Mouse (Mus musculus) hindbrain, embryonic 13.5 days (tissue): ENCODE data around the gene Fam163a. TPM values are rescaled to one million over a fixed set of nuclear protein-coding genes. Genes with fewer than 3 reads are reported as not detected.
A peak's percentile ranks its signal among the peaks of the same experiment; 100 is the strongest.

ENCODE experiments used
- ATAC-seq: fragments of 200-750 bp; cut with Nextera tagmentation; 2 replicates; pipeline ENCODE4 v1.8.0; 2017; ENCODE audit warnings: moderate TSS enrichment; ENCODE audit not compliant: low FRiP score
- H3K27ac ChIP-seq: fragments of 300-500 bp; sonication (generic); 2 replicates; pipeline ENCODE4 v1.5.1; 2015; ENCODE audit warnings: inconsistent platforms, mild to moderate bottlenecking, moderate library complexity
- H3K27me3 ChIP-seq: fragments of 300-500 bp; sonication (generic); 2 replicates; pipeline ENCODE4 v1.6.1; 2015; ENCODE audit warnings: mild to moderate bottlenecking, inconsistent platforms
- H3K36me3 ChIP-seq: fragments of 300-500 bp; sonication (generic); 2 replicates; pipeline ENCODE4 v1.6.1; 2015; ENCODE audit warnings: mild to moderate bottlenecking, inconsistent platforms
- H3K4me1 ChIP-seq: fragments of 300-500 bp; sonication (generic); replicated peaks from 2 replicates; pipeline ENCODE4 v1.6.1; 2015; ENCODE audit warnings: inconsistent platforms
- H3K4me2 ChIP-seq: fragments of 300-500 bp; sonication (generic); 2 replicates; pipeline ENCODE4 v1.6.1; 2015; ENCODE audit warnings: inconsistent platforms, mild to moderate bottlenecking, moderate library complexity
- H3K4me3 ChIP-seq: fragments of 300-500 bp; sonication (generic); 2 replicates; pipeline ENCODE4 v1.5.1; 2015; ENCODE audit warnings: mild to moderate bottlenecking, inconsistent platforms
- H3K9ac ChIP-seq: fragments of 300-500 bp; sonication (generic); 2 replicates; pipeline ENCODE4 v1.6.1; 2015; ENCODE audit warnings: mild to moderate bottlenecking, inconsistent platforms
- H3K9me3 ChIP-seq: fragments of 300-500 bp; sonication (generic); 2 replicates; pipeline ENCODE4 v1.6.1; 2016; ENCODE audit warnings: inconsistent platforms
- WGBS: fragments of 180-500 bp; shearing (Covaris S2); methylation state at CpG from one replicate; pipeline ENCODE4 v1.1.7; 2015; 5-methylcytosine and 5-hydroxymethylcytosine counted together
- polyA plus RNA-seq: library from polyadenylated mRNA; unstranded; fragments of >200 nt; fragmentation: Nextera tagmentation; extraction: Ambion mirVana; gene quantifications from 2 replicates; pipeline ENCODE4 v1.2.1, GENCODE M21; 2015

Fam163a gene
- polyA plus RNA-seq, 1 experiment from 2014 or later: 4.3 TPM

DNA sequence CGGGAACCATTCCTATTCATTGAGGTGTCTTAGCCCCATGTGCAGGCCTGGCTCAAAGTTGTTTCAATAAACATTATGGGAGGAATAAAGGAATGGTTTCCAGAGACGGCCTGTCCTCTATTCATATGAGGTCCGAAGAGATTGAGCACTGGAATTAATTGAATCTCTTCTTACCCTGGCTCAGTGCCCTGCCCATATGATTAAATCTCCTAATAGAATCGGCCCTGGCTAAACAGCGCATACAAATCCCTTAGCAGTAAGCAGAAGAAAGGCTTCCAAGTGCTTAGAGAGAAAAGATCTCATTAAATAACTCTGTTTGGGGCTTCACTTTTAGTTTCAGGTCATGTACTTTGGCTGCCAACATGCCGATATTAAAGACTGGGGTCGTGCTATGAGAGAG, 12.0 kb downstream of the Fam163a start:
- ATAC-seq: no peak
- H3K4me2 ChIP-seq: no peak overlapping the region
- peaks cover 17% of the 10 kb centered on the region for H3K4me1 ChIP-seq
- H3K36me3 ChIP-seq: no peaks in the 10 kb centered on the region
- H3K9me3 ChIP-seq: no peaks in the 10 kb centered on the region
- H3K27ac ChIP-seq: no peak overlapping the region
- H3K27me3 ChIP-seq: no peaks in the 10 kb centered on the region
- whole genome bisulfite sequencing: 29% methylated on average over 7 of the region's 7 CpGs
- no peak overlapping the region for H3K4me3 ChIP-seq
- H3K9ac ChIP-seq: no peak overlapping the region

DNA sequence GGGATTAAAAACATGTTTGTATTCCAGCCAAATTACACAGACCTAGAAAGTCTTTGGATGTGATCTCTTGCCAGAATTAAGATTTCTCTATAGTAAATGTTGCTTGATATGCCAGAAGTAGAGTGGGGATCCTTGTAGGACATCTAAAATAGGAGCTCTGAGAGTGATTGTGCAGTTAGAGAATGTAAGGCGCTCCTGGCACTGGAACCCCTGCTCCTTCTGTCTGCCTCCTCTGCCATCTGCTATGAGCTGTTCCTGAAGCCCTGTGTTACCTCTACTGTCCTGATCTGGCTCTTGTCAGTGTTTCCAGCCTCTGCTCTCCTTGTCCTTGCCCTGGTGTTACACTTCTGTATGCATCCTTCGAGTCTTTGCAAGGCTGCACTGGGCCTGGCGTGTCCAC, 18.2 kb downstream of the Fam163a start:
- no peaks in the 10 kb centered on the region for H3K36me3 ChIP-seq
- H3K4me3 ChIP-seq: no peak overlapping the region
- no peak overlapping the region for H3K27ac ChIP-seq
- no peak overlapping the region for H3K9ac ChIP-seq
- H3K27me3 ChIP-seq: no peaks in the 10 kb centered on the region
- H3K9me3 ChIP-seq: no peaks in the 10 kb centered on the region
- no peak for ATAC-seq
- H3K4me2 ChIP-seq: no peak overlapping the region
- H3K4me1 ChIP-seq: peaks cover 25% of the 10 kb centered on the region
- WGBS: 92% methylated on average over 3 of the region's 3 CpGs

GRCm38 (mm10) chr1:156184158-156184571, 20.7 kb downstream of the Fam163a start:
- WGBS: 21% methylated on average over 11 of the region's 11 CpGs
- H3K9ac ChIP-seq: 0 out of 2 replicates have a peak overlapping the region, but pooled peaks have one; percentile 5
- H3K4me3 ChIP-seq: no peak overlapping the region
- no peaks in the 10 kb centered on the region for H3K27me3 ChIP-seq
- no peaks in the 10 kb centered on the region for H3K9me3 ChIP-seq
- peak overlapping the region; percentile 60; the same call in 1 of the 2 replicates for H3K27ac ChIP-seq
- no peak overlapping the region for H3K4me2 ChIP-seq
- no peak for ATAC-seq
- peaks cover 42% of the 10 kb centered on the region for H3K4me1 ChIP-seq
- H3K36me3 ChIP-seq: no peaks in the 10 kb centered on the region

GRCm38 (mm10) chr1:156183176-156183958, 21.5 kb downstream of the Fam163a start:
- H3K9me3 ChIP-seq: no peaks in the 10 kb centered on the region
- H3K4me3 ChIP-seq: no peak overlapping the region
- H3K4me2 ChIP-seq: no peak overlapping the region
- 32% methylated on average over 6 of the region's 6 CpGs for WGBS
- H3K27ac ChIP-seq: peak overlapping the region; percentile 60
- H3K9ac ChIP-seq: no peak overlapping the region
- H3K36me3 ChIP-seq: no peaks in the 10 kb centered on the region
- ATAC-seq: no peak
- H3K4me1 ChIP-seq: peaks cover 42% of the 10 kb centered on the region
- H3K27me3 ChIP-seq: no peaks in the 10 kb centered on the region

GRCm38 (mm10) chr1:156179875-156180274, 25.0 kb downstream of the Fam163a start:
- Histone ChIP-seq H3K27me3 (no peaks in the 10 kb centered on the region), H3K4me3 (no peak overlapping the region), H3K27ac (peak overlapping the region; percentile 79), H3K36me3 (no peaks in the 10 kb centered on the region), H3K4me2 (no peak overlapping the region), H3K9ac (no peak overlapping the region; the same call in 1 of the 2 replicates), H3K4me1 (peaks cover 39% of the 10 kb centered on the region), H3K9me3 (no peaks in the 10 kb centered on the region)
- ATAC-seq: peak; percentile 81
- 17% methylated on average over 11 of the region's 11 CpGs for WGBS

DNA sequence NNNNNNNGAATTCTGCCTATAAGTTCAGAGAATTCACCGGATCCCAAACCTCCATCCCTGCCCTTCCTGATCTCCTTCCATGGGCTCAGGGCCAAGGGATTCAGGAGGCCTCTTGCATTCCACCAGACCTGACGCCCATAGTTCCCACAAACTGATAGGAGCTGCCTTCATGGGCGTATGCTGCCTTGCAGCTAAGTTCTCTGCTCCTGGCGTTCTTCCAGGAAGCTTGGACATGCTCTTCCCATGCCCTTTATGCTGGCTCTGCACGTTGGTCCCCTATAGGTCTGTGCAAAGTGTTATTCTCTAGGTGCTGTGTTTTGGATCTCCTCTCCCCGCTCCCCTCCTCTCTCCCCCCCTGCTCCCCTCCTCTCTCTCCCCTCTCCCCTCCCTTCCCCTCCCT, 36.1 kb downstream of the Fam163a start:
- no peak for ATAC-seq
- no peaks in the 10 kb centered on the region for H3K27me3 ChIP-seq
- no peak overlapping the region for H3K4me2 ChIP-seq
- 50% methylated on average over 6 of the region's 6 CpGs for WGBS
- no peaks in the 10 kb centered on the region for H3K9me3 ChIP-seq
- H3K27ac ChIP-seq: no peak overlapping the region
- 0 out of 2 replicates have a peak, but pooled peaks cover 3% of the 10 kb centered on the region for H3K4me1 ChIP-seq
- no peaks in the 10 kb centered on the region for H3K36me3 ChIP-seq
- no peak overlapping the region for H3K9ac ChIP-seq
- no peak overlapping the region for H3K4me3 ChIP-seq

DNA sequence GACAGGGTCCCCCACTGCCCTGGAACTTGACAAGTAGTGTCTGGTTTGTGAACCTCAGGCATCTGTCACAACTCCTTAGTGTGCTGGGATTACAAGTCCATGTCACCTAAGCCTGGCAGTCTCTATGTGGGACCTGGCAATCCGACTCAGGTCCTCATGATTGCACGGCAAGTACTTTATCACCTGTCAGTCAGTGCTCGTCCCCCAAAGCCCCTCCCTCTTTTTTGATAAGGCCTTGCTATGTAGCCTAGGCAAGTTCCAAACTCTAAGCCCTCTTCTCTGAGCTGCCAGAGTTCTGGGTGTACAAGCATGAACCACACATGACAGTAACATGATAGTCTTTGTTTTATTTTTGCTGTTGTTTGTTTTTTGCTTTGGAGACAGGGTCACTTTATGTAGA, 88.1 kb downstream of the Fam163a start:
- no peak for ATAC-seq
- Histone ChIP-seq H3K4me2 (no peak overlapping the region), H3K4me1 (peaks cover 11% of the 10 kb centered on the region), H3K27ac (no peak overlapping the region), H3K4me3 (no peak overlapping the region), H3K9me3 (no peaks in the 10 kb centered on the region), H3K36me3 (no peaks in the 10 kb centered on the region), H3K27me3 (no peaks in the 10 kb centered on the region), H3K9ac (no peak overlapping the region)
- 76% methylated on average over 3 of the region's 3 CpGs for WGBS

GRCm38 (mm10) chr1:156113884-156114499, 90.8 kb downstream of the Fam163a start:
- Histone ChIP-seq H3K27ac (no peak overlapping the region), H3K9me3 (no peaks in the 10 kb centered on the region), H3K4me3 (no peak overlapping the region), H3K27me3 (no peaks in the 10 kb centered on the region), H3K4me1 (peaks cover 17% of the 10 kb centered on the region), H3K4me2 (no peak overlapping the region), H3K36me3 (no peaks in the 10 kb centered on the region), H3K9ac (no peak overlapping the region)
- no peak for ATAC-seq
- 87% methylated on average over 8 of the region's 8 CpGs for WGBS

GRCm38 (mm10) chr1:156112142-156112541, 92.7 kb downstream of the Fam163a start:
- WGBS: 60% methylated on average over 7 of the region's 7 CpGs
- Histone ChIP-seq H3K36me3 (no peaks in the 10 kb centered on the region), H3K27me3 (no peaks in the 10 kb centered on the region), H3K4me2 (no peak overlapping the region), H3K4me1 (peaks cover 21% of the 10 kb centered on the region), H3K27ac (no peak overlapping the region), H3K9ac (no peak overlapping the region), H3K9me3 (no peaks in the 10 kb centered on the region), H3K4me3 (no peak overlapping the region)
- ATAC-seq: no peak

- ATAC-seq: no peak
- Histone ChIP-seq H3K27ac (no peak overlapping the region), H3K9me3 (no peaks in the 10 kb centered on the region), H3K4me1 (peaks cover 21% of the 10 kb centered on the region), H3K4me3 (no peak overlapping the region), H3K36me3 (no peaks in the 10 kb centered on the region), H3K4me2 (peak overlapping the region; percentile 26; the same call in 1 of the 2 replicates), H3K9ac (no peak overlapping the region), H3K27me3 (no peaks in the 10 kb centered on the region)
- WGBS: 29% methylated on average over 12 of the region's 12 CpGs
These were observed 93.1 kb downstream of the Fam163a start for GRCm38 (mm10) chr1:156111728-156112127.

- no peaks in the 10 kb centered on the region for H3K36me3 ChIP-seq
- H3K4me3 ChIP-seq: no peak overlapping the region
- 76% methylated on average over 9 of the region's 9 CpGs for WGBS
- no peak for ATAC-seq
- no peaks in the 10 kb centered on the region for H3K9me3 ChIP-seq
- H3K4me2 ChIP-seq: no peak overlapping the region
- H3K4me1 ChIP-seq: peaks cover 21% of the 10 kb centered on the region
- no peak overlapping the region for H3K9ac ChIP-seq
- no peak overlapping the region for H3K27ac ChIP-seq
- H3K27me3 ChIP-seq: no peaks in the 10 kb centered on the region
These were observed 93.7 kb downstream of the Fam163a start for GRCm38 (mm10) chr1:156111090-156111489.

GRCm38 (mm10) chr1:156108400-156108799, 96.4 kb downstream of the Fam163a start:
- no peaks in the 10 kb centered on the region for H3K9me3 ChIP-seq
- H3K27ac ChIP-seq: no peak overlapping the region
- no peak overlapping the region for H3K4me3 ChIP-seq
- no peaks in the 10 kb centered on the region for H3K27me3 ChIP-seq
- 61% methylated on average over 10 of the region's 10 CpGs for WGBS
- no peak for ATAC-seq
- 0 out of 2 replicates have a peak, but pooled peaks cover 2% of the 10 kb centered on the region for H3K36me3 ChIP-seq
- peaks cover 15% of the 10 kb centered on the region for H3K4me1 ChIP-seq
- no peak overlapping the region for H3K4me2 ChIP-seq
- no peak overlapping the region for H3K9ac ChIP-seq
